Mouse (Mus musculus) midbrain, embryonic 10.5 days (tissue): ENCODE results near the gene Zfp106. TPM values are rescaled to one million over a fixed set of nuclear protein-coding genes. Genes with fewer than 3 reads are reported as not detected.
"Not testable (repeated sequence)": the region's sequence is repeated elsewhere in the genome, so short reads cannot be mapped to it uniquely, and the experiment has no call there.

ENCODE experiments used
- DNase-seq: peaks from one replicate; pipeline ENCODE4 v3.0.0-alpha.2; 2017; ENCODE audit warnings: low spot score
- H3K27ac ChIP-seq: fragments of 300-500 bp; sonication (generic); replicated peaks from 2 replicates; pipeline ENCODE4 v1.5.1; 2016; ENCODE audit warnings: mild to moderate bottlenecking
- H3K27me3 ChIP-seq: fragments of 300-500 bp; sonication (generic); 2 replicates; pipeline ENCODE4 v1.6.1; 2016; ENCODE audit warnings: low read depth, mild to moderate bottlenecking; ENCODE audit not compliant: poor library complexity, severe bottlenecking
- H3K36me3 ChIP-seq: fragments of 300-500 bp; sonication (generic); 2 replicates; pipeline ENCODE4 v1.6.1; 2016; ENCODE audit warnings: mild to moderate bottlenecking, moderate library complexity
- H3K4me1 ChIP-seq: fragments of 300-500 bp; sonication (generic); 2 replicates; pipeline ENCODE4 v1.6.1; 2016
- H3K4me3 ChIP-seq: fragments of 300-500 bp; sonication (generic); 2 replicates; pipeline ENCODE4 v1.5.1; 2016; ENCODE audit warnings: mild to moderate bottlenecking, moderate library complexity
- H3K9me3 ChIP-seq: fragments of 300-500 bp; sonication (generic); replicated peaks from 2 replicates; pipeline ENCODE4 v1.6.1; 2016; ENCODE audit warnings: mild to moderate bottlenecking
- WGBS: fragments of 180-500 bp; shearing (Covaris S2); methylation state at CpG from one replicate; pipeline ENCODE4 v1.1.7; 2016; 5-methylcytosine and 5-hydroxymethylcytosine counted together
- polyA plus RNA-seq: library from polyadenylated mRNA; unstranded; fragments of >200 nt; fragmentation: Nextera tagmentation; extraction: Ambion mirVana; gene quantifications from 2 replicates; pipeline ENCODE4 v1.2.1, GENCODE M21; 2016

Gene Zfp106
- polyA plus RNA-seq, 1 experiment from 2014 or later = 76.2 TPM

- DNase-seq = no peak
- Histone ChIP-seq H3K4me1 (peaks cover 23% of the 10 kb centered on the region), H3K4me3 (no peak overlapping the region), H3K9me3 (no peaks in the 10 kb centered on the region), H3K27me3 (no peaks in the 10 kb centered on the region), H3K27ac (no peak overlapping the region), H3K36me3 (peaks cover 15% of the 10 kb centered on the region)
- WGBS = 95% methylated on average over 3 of the region's 3 CpGs
Measured at GRCm38 (mm10) chr2:120571081-120571480, 7.4 kb upstream of the Zfp106 start.

DNA sequence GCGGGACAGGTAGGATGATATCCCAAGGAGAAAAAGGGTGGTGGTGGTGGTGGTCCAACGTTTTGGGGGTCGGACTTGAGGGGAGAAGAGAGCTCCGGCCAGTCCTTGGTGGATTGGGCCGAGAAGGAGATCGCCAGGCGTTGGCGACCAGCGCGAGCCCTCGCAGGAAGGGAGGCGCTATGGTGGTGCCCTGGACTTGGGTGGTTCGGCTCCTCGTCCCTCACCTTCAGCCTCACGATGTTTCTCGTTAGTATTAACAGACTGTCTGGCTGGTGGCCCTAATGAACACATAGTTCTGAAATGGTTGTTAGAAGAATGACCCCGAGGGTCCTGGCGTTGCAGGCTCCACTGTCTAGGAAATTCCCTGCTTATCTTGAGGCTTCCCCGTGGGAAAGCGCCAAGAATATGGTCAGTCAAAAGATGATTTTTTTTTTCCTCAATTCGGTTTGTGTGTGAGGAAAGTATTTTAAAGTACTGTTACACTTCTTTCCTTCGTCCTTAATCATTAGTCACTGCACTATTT, 4.2 kb upstream of the Zfp106 start:
- DNase-seq = no peak
- peak overlapping the region; percentile 79 for H3K4me3 ChIP-seq
- H3K4me1 ChIP-seq = peaks cover 26% of the 10 kb centered on the region
- no peaks in the 10 kb centered on the region for H3K27me3 ChIP-seq
- peak overlapping the region; percentile 91 for H3K27ac ChIP-seq
- H3K9me3 ChIP-seq = no peaks in the 10 kb centered on the region
- H3K36me3 ChIP-seq = peaks cover 15% of the 10 kb centered on the region
- WGBS = under 1% methylated on average over 22 of the region's 22 CpGs

- peaks cover 31% of the 10 kb centered on the region for H3K4me1 ChIP-seq
Measured at GRCm38 (mm10) chr2:120566886-120567797, 3.5 kb upstream of the Zfp106 start, which contains the start of gene Snap23. Snap23 (plus strand) TSS chr2:120567671.

DNA sequence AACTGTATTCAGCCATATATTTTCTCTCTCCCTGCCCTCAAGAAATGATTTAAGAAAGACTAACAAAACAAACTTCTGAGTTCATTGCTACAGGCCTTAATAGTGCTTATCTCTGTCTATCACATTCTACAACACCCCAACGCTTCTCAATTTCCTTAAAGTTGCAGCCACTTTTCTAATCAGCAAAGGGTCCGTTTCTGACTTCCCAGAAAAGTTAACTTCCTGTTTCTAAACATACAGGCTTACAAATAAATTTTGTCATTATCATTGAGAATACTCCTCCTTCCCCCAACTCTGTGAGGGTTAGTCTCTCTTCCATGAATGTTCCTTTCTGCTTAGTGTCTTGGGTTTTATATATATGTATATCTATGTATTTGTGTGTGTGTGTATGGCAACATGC, 1.7 kb upstream of the Zfp106 start:
- H3K4me1 ChIP-seq = peaks cover 31% of the 10 kb centered on the region
- no peaks in the 10 kb centered on the region for H3K27me3 ChIP-seq
- 88% methylated on average over 2 of the region's 2 CpGs for WGBS
- H3K9me3 ChIP-seq = no peaks in the 10 kb centered on the region
- no peak for DNase-seq
- H3K4me3 ChIP-seq = no peak overlapping the region
- H3K36me3 ChIP-seq = peaks cover 9% of the 10 kb centered on the region
- no peak overlapping the region for H3K27ac ChIP-seq

More at GRCm38 (mm10) chr2:120566886-120567797, 3.5 kb upstream of the Zfp106 start, which contains the start of gene Snap23:
- 3% methylated on average over 42 of the region's 42 CpGs for WGBS
- Histone ChIP-seq H3K4me3 (peak within 1 kb of the TSS; percentile 79), H3K27me3 (no peaks in the 10 kb centered on the region), H3K27ac (peak within 1 kb of the TSS; percentile 91), H3K9me3 (no peaks in the 10 kb centered on the region), H3K36me3 (peaks cover 13% of the 10 kb centered on the region)
- DNase-seq = peak; percentile 96

DNA sequence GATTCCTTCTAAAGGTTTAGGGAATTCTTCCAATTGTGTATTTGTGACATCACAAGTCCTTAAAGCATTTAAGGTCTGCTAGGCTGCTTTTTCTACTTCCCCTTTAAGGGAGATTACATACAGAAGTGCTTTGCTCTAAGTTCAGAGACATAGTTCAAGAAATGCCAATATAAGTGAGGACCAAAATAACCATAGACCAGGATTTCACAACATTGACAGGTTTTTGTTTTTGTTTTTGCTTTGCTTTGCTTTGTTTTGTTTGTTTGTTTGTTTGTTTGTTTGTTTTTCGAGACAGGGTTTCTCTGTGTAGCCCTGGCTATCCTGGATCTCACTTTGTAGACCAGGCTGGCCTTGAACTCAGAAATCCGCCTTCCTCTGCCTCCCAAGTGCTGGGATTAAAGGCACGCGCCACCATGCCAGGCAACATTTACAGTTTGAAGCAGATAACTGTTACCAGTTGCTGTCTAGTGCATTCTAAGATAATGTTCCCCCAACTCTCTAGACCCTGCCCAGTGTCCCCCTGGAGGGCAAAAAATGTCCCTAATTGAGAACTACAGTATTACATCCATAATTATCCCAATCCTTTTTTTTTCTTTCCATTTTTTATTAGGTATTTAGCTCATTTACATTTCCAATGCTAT, 1.0 kb upstream of the Zfp106 start:
- not testable (repeated sequence) for H3K27ac ChIP-seq, H3K9me3 ChIP-seq, H3K27me3 ChIP-seq, DNase-seq, H3K4me3 ChIP-seq
- peaks cover 31% of the 10 kb centered on the region for H3K4me1 ChIP-seq
- WGBS = 84% methylated on average over 4 of the region's 4 CpGs
- H3K36me3 ChIP-seq = peaks cover 10% of the 10 kb centered on the region

GRCm38 (mm10) chr2:120562859-120563234, 796 bp downstream of the Zfp106 start:
- Histone ChIP-seq H3K4me3 (peak overlapping the region; percentile 92), H3K27me3 (no peaks in the 10 kb centered on the region), H3K4me1 (peaks cover 16% of the 10 kb centered on the region), H3K9me3 (no peaks in the 10 kb centered on the region), H3K36me3 (peaks cover 11% of the 10 kb centered on the region), H3K27ac (peak overlapping the region; percentile 97)
- DNase-seq = no peak
- WGBS = 25% methylated on average over 9 of the region's 9 CpGs

GRCm38 (mm10) chr2:120561524-120561923, 2.1 kb downstream of the Zfp106 start:
- Histone ChIP-seq H3K4me1 (peaks cover 8% of the 10 kb centered on the region), H3K27ac (no peak overlapping the region), H3K4me3 (no peak overlapping the region), H3K36me3 (peaks cover 22% of the 10 kb centered on the region), H3K27me3 (no peaks in the 10 kb centered on the region), H3K9me3 (no peaks in the 10 kb centered on the region)
- no peak for DNase-seq
- 88% methylated on average over 1 of the region's 1 CpGs for WGBS

DNA sequence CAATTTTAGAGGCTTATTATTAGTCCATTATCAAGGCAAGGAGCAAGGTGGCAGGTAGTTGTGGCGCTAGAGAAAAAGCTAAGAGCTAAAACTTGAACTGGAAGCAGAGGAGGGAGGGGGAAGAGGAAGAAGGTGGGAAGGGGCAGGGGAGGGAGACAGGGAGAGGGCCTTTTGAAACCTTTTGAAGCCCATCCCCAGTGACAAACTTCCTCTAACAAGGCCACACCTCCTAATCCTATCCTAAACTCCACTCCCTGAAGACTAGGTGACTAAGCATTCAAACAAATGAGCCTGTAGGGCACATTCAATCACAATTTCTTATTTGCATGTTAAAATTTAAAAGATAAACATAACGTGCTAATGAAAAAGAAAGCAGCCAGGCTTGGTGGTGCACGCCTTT, 4.8 kb downstream of the Zfp106 start:
- Histone ChIP-seq H3K27me3 (no peaks in the 10 kb centered on the region), H3K4me3 (no peak overlapping the region), H3K36me3 (peaks cover 43% of the 10 kb centered on the region), H3K4me1 (peaks cover 8% of the 10 kb centered on the region), H3K27ac (no peak overlapping the region), H3K9me3 (no peaks in the 10 kb centered on the region)
- DNase-seq = no peak
- WGBS = 86% methylated on average over 3 of the region's 3 CpGs

DNA sequence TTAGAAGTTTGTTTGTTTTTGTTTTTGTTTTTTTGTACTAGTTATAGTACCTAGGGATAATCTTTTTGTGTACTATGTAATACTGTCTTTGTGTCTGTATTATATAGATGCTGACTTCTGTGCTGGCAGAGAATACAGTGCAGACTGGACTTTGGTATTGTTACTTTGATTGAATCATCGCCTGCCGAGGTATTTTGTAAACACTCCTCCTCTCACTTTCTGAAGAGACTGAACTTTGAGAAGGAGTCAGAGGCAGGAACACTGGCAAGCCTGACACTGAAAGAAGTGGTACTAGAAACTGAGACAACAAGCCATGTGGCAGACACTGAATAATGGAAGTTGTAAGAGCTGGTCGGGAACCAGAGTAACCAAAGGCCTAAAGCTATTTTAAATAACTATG, 6.8 kb downstream of the Zfp106 start:
- Histone ChIP-seq H3K4me3 (no peak overlapping the region), H3K27ac (no peak overlapping the region), H3K27me3 (no peaks in the 10 kb centered on the region), H3K36me3 (peaks cover 62% of the 10 kb centered on the region), H3K4me1 (no peaks in the 10 kb centered on the region), H3K9me3 (no peaks in the 10 kb centered on the region)
- WGBS = 88% methylated on average over 3 of the region's 3 CpGs
- DNase-seq = no peak

DNA sequence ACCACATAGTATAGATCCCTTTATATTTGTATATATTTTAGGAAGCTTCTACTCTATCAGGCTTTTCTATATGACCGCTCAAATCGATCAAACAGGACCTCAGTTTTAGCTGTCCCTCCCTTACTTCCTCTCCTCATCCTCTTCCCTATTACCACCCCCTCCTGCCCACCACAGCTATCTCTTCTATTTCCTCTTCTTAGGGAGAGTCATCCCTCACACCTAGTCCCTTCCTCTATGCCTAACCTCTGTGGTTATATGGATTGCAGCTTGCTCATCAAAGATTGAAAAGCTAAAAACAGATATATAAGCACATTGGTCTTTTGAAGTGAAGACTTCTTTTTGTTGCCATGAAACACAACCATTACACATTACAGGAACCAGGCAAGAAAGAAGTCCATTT, 18.9 kb downstream of the Zfp106 start:
- 95% methylated on average over 2 of the region's 2 CpGs for WGBS
- DNase-seq = no peak
- Histone ChIP-seq H3K27ac (no peak overlapping the region), H3K36me3 (peaks cover 65% of the 10 kb centered on the region), H3K27me3 (no peaks in the 10 kb centered on the region), H3K4me1 (no peaks in the 10 kb centered on the region), H3K9me3 (no peaks in the 10 kb centered on the region), H3K4me3 (no peak overlapping the region)

DNA sequence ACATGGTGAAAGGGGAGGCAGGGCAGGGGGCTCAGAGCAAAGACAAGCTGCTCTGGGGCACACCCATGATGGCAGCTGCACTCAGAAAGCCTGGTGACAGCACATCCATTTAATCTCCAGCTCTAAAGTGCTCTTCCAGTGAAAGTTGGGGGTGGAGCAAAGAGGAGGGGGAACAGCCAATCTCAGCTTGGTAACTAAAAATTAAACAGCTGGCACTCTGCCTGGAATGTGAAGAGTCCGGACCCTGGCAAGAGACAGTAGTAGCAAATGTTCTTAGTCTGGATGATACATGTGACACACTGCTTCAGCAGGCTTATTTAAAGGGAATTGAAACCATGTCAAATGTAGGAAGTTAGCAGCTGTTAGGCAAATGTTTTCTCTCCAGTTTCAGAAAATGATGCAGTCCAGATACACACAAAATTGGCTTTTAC, 23.9 kb downstream of the Zfp106 start:
- H3K36me3 ChIP-seq = peaks cover 56% of the 10 kb centered on the region
- no peak overlapping the region for H3K27ac ChIP-seq

DNA sequence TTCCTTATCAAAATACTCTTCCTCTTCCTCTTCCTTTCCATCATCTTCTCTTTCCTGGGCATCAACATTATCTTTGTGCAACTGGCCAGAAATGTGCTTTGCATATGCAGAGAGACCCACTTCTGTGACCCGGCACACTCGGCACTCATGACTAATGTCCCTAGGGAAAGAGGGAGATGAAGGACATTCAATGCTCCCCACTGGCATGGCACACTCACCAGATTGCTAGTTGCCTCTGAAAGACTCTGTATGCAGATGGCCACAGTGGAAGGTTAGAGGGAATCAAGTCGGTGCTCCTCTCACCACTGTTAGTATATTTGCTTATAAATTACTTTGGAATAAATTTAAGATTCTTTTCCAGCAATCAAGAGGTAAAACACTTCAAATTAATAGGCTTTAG, 24.3 kb downstream of the Zfp106 start:
- DNase-seq = no peak
- 87% methylated on average over 3 of the region's 3 CpGs for WGBS

More for the DNA sequence above, 23.9 kb downstream of the Zfp106 start:
- Histone ChIP-seq H3K9me3 (no peaks in the 10 kb centered on the region), H3K4me1 (no peaks in the 10 kb centered on the region), H3K4me3 (no peak overlapping the region), H3K27me3 (no peaks in the 10 kb centered on the region)
- no peak for DNase-seq
- WGBS = 80% methylated on average over 1 of the region's 1 CpGs

DNA sequence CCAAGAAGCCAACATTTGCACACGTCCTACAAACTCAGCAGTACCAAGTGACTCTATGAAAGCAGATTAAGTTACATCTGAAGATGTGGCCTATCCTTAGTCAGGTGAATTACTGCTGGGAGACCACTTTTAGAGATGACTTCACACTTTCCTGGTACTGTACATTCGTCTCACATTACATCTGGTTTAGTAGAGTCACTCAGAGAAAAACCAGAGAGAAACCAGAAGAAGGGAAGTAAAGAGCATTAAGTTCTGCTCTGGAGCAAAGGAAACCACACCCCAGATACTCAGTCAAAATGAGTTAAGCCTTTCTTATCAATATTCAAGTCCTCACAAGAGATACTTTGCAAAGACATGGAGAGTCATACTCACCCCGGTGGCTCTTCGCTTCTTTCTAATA, 32.4 kb downstream of the Zfp106 start:
- WGBS = 93% methylated on average over 4 of the region's 4 CpGs

More for the DNA sequence above, 24.3 kb downstream of the Zfp106 start:
- H3K27ac ChIP-seq = no peak overlapping the region
- H3K36me3 ChIP-seq = peaks cover 56% of the 10 kb centered on the region
- no peaks in the 10 kb centered on the region for H3K27me3 ChIP-seq
- no peaks in the 10 kb centered on the region for H3K9me3 ChIP-seq
- no peaks in the 10 kb centered on the region for H3K4me1 ChIP-seq
- no peak overlapping the region for H3K4me3 ChIP-seq

More for the DNA sequence above, 32.4 kb downstream of the Zfp106 start:
- Histone ChIP-seq H3K27me3 (no peaks in the 10 kb centered on the region), H3K36me3 (peaks cover 98% of the 10 kb centered on the region), H3K9me3 (no peaks in the 10 kb centered on the region), H3K4me3 (no peak overlapping the region), H3K27ac (no peak overlapping the region), H3K4me1 (no peaks in the 10 kb centered on the region)
- no peak for DNase-seq
